Mouse (Mus musculus): Measurements from ENCODE around the gene Sult2b1.

- TF ChIP-seq CTCF (IDR thresholded peaks at IDR 0.05; ENCODE audit: control insufficient read depth, insufficient read depth, low read length) (no peak), POLR2A (IDR thresholded peaks at IDR 0.05; ENCODE audit: borderline replicate concordance, control insufficient read depth, low read depth, low read length) (no peak)
Measured at GRCm38 (mm10) chr7:45716952-45717917, 67.2 kb downstream of the Sult2b1 start.

All from bone marrow, adult 2 months (tissue).